Mouse (Mus musculus) liver, embryonic 14.5 days (tissue): ENCODE data around the gene Lrrc30. TPM values are rescaled to one million over a fixed set of nuclear protein-coding genes. Genes with fewer than 3 reads are reported as not detected.

Experiments used
- ATAC-seq: fragments of 200-750 bp; cut with Nextera tagmentation; 2 replicates; pipeline ENCODE4 v1.8.0; 2017; ENCODE audit warnings: moderate number of reproducible peaks, mild to moderate bottlenecking, moderate library complexity; ENCODE audit not compliant: insufficient read depth
- DNase-seq, 3 experiments: peaks; one replicate each; pipeline ENCODE4 v3.0.0-alpha.2; 2012 to 2013; ENCODE audit warnings: low read depth in 3 of 3, low spot score in 3 of 3
- H3K27ac ChIP-seq: fragments of 300-500 bp; sonication (generic); 2 replicates; pipeline ENCODE4 v1.5.1; 2014; ENCODE audit warnings: moderate library complexity, mild to moderate bottlenecking, control low read depth, inconsistent platforms
- H3K27me3 ChIP-seq: fragments of 300-500 bp; sonication (generic); 2 replicates; pipeline ENCODE4 v1.6.1; 2014; ENCODE audit warnings: mild to moderate bottlenecking, low read length, moderate library complexity; ENCODE audit not compliant: control insufficient read depth, insufficient read depth
- H3K36me3 ChIP-seq: fragments of 300-500 bp; sonication (generic); replicated peaks from 2 replicates; pipeline ENCODE4 v1.6.1; 2014; ENCODE audit warnings: low read depth; ENCODE audit not compliant: control insufficient read depth, insufficient read depth
- H3K4me1 ChIP-seq, 2 experiments: fragments of 200-500 bp in 1 of 2; fragments of 300-500 bp in 1 of 2; sonication (generic) in 1 of 2; replicated peaks; 2 replicates each; pipeline ENCODE4 v1.6.1; 2012 to 2014; ENCODE audit warnings: antibody characterized with exemption in 1 of 2, inconsistent platforms in 1 of 2, low read length in 1 of 2; ENCODE audit not compliant: control insufficient read depth in 2 of 2, insufficient read depth in 2 of 2
- H3K4me2 ChIP-seq: fragments of 300-500 bp; sonication (generic); 2 replicates; pipeline ENCODE4 v1.6.1; 2014; ENCODE audit warnings: low read depth, mild to moderate bottlenecking, control low read depth, moderate library complexity
- H3K4me3 ChIP-seq, 2 experiments: fragments of 200-500 bp in 1 of 2; fragments of 300-500 bp in 1 of 2; sonication (generic) in 1 of 2; 2 replicates each; pipeline ENCODE4 v1.5.1; 2012 to 2014; ENCODE audit warnings: low read depth in 2 of 2, low read length in 2 of 2, mild to moderate bottlenecking in 2 of 2, control low read depth in 1 of 2, inconsistent platforms in 1 of 2, moderate library complexity in 1 of 2; ENCODE audit not compliant: insufficient read depth in 1 of 2
- H3K9ac ChIP-seq: fragments of 300-500 bp; sonication (generic); replicated peaks from 2 replicates; pipeline ENCODE4 v1.6.1; 2014; ENCODE audit warnings: mild to moderate bottlenecking, control low read depth, moderate library complexity
- H3K9me3 ChIP-seq: fragments of 300-500 bp; sonication (generic); 2 replicates; pipeline ENCODE4 v1.6.1; 2016; ENCODE audit warnings: low read length, mixed read lengths; ENCODE audit not compliant: control insufficient read depth
- CTCF ChIP-seq: IDR thresholded peaks from 2 replicates; pipeline ENCODE4 v1.5.1; 2016; ENCODE audit warnings: antibody characterized with exemption, low read depth, control low read depth
- EP300 ChIP-seq: IDR thresholded peaks from 2 replicates; pipeline ENCODE4 v1.6.1; 2016; ENCODE audit warnings: antibody characterized with exemption, low read depth
- WGBS: fragments of 180-500 bp; shearing (Covaris S2); extraction: QIAGEN DNeasy Blood & Tissue Kit; methylation state at CpG from one replicate; pipeline ENCODE4 v1.1.7; 2014; ENCODE audit not compliant: insufficient replicate concordance; 5-methylcytosine and 5-hydroxymethylcytosine counted together
- polyA plus RNA-seq, 2 experiments: library from polyadenylated mRNA; depleted of rRNA in 1 of 2; stranded (reverse) in 1 of 2; unstranded in 1 of 2; fragments of >200 nt; fragmentation: Nextera tagmentation in 1 of 2; extraction: Ambion mirVana in 1 of 2; gene quantifications; 2 replicates each; pipeline versions ENCODE4 v1.2.1 to v1.2.3; 2012 to 2014

The Lrrc30 gene
- polyA plus RNA-seq, 2 experiments: not detected

GRCm38 (mm10) chr17:67581839-67582238 lies 50.7 kb downstream of the Lrrc30 start:
- Histone ChIP-seq H3K4me2 (no peak overlapping the region), H3K36me3 (no peaks in the 10 kb centered on the region), H3K9ac (no peak overlapping the region), H3K27ac (no peak overlapping the region), H3K4me3 (no peak overlapping the region), H3K9me3 (no peaks in the 10 kb centered on the region), H3K27me3 (no peaks in the 10 kb centered on the region), H3K4me1 (no peaks in the 10 kb centered on the region)
- 61% methylated on average over 5 of the region's 5 CpGs for WGBS
- ATAC-seq (no peak), DNase-seq (no peak)
- no peak for TF ChIP-seq EP300
- no peak for TF ChIP-seq CTCF

Other genes starting within 250 kb of the Lrrc30 start
- gene Lama1, start 64.5 kb upstream of the Lrrc30 start, polyA plus RNA-seq (2012; rRNA removed): 0.57 and 1.1 TPM in 2 replicates
- 0.57 and 1.6 TPM in 2 replicates for gene Lama1, start 64.5 kb upstream of the Lrrc30 start, polyA plus RNA-seq (2014; fragmentation: Nextera tagmentation; extraction: Ambion mirVana)